Mouse (Mus musculus): ENCODE data around the gene Uggt2. TPM values are rescaled to one million over a fixed set of nuclear protein-coding genes. Genes with fewer than 3 reads are reported as not detected.

Uggt2 gene
- total and polyA plus RNA-seq, 2 experiments = 0.98 to 3.0 TPM

- Histone ChIP-seq H3K36me3 (ENCODE audit: control insufficient read depth, insufficient read depth, low read length) (peaks cover 48% of the 10 kb centered on the region), H3K79me2 (ENCODE audit: control insufficient read depth, insufficient read depth, low read length) (no peaks in the 10 kb centered on the region), H3K27me3 (ENCODE audit: control insufficient read depth, insufficient read depth, low read length) (no peaks in the 10 kb centered on the region), H3K4me1 (ENCODE audit: control insufficient read depth, insufficient read depth, low read length) (peaks cover 5% of the 10 kb centered on the region), H3K9ac (ENCODE audit: low read depth, low read length) (no peak overlapping the region), H3K27ac (replicated peaks; ENCODE audit: insufficient read depth, low read depth, low read length) (no peak overlapping the region), H3K4me3 (ENCODE audit: insufficient read depth, low read depth, low read length) (no peak overlapping the region)
- TF ChIP-seq CTCF (IDR thresholded peaks at IDR 0.05; ENCODE audit: low read depth, low read length) (no peak), POLR2A (IDR thresholded peaks at IDR 0.05; ENCODE audit: extremely low read depth, insufficient read depth, low read length) (no peak)
- DNase-seq (ENCODE audit: extremely low read depth, low read depth, low spot score) = no peak
- 84% methylated on average over 8 of the region's 8 CpGs for WGBS
These were observed 118.3 kb downstream of the Uggt2 start for GRCm38 (mm10) chr14:118980890-118981289.

GRCm38 (mm10) chr14:118980358-118980757, 118.9 kb downstream of the Uggt2 start:
- WGBS = 27% methylated on average over 5 of the region's 5 CpGs
- H3K27ac ChIP-seq (replicated peaks; ENCODE audit: insufficient read depth, low read depth, low read length) = 0 out of 2 replicates have a peak overlapping the region, but pooled peaks have one; percentile 16
- H3K4me1 ChIP-seq (ENCODE audit: control insufficient read depth, insufficient read depth, low read length) = peaks cover 5% of the 10 kb centered on the region
- H3K27me3 ChIP-seq (ENCODE audit: control insufficient read depth, insufficient read depth, low read length) = no peaks in the 10 kb centered on the region
- TF ChIP-seq POLR2A (IDR thresholded peaks at IDR 0.05; ENCODE audit: extremely low read depth, insufficient read depth, low read length) = no peak
- TF ChIP-seq CTCF (IDR thresholded peaks at IDR 0.05; ENCODE audit: low read depth, low read length) = no peak
- H3K9ac ChIP-seq (ENCODE audit: low read depth, low read length) = no peak overlapping the region
- no peak overlapping the region for H3K4me3 ChIP-seq (ENCODE audit: insufficient read depth, low read depth, low read length)
- H3K36me3 ChIP-seq (ENCODE audit: control insufficient read depth, insufficient read depth, low read length) = peaks cover 53% of the 10 kb centered on the region
- H3K79me2 ChIP-seq (ENCODE audit: control insufficient read depth, insufficient read depth, low read length) = no peaks in the 10 kb centered on the region
- peak; percentile 87 for DNase-seq (ENCODE audit: extremely low read depth, low read depth, low spot score)

GRCm38 (mm10) chr14:118979571-118980325, 119.5 kb downstream of the Uggt2 start:
- DNase-seq (ENCODE audit: extremely low read depth, low read depth, low spot score) = no peak
- WGBS = 74% methylated on average over 7 of the region's 7 CpGs
- Histone ChIP-seq H3K27me3 (ENCODE audit: control insufficient read depth, insufficient read depth, low read length) (no peaks in the 10 kb centered on the region), H3K79me2 (ENCODE audit: control insufficient read depth, insufficient read depth, low read length) (no peaks in the 10 kb centered on the region), H3K4me1 (ENCODE audit: control insufficient read depth, insufficient read depth, low read length) (peaks cover 5% of the 10 kb centered on the region), H3K4me3 (ENCODE audit: insufficient read depth, low read depth, low read length) (no peak overlapping the region), H3K9ac (ENCODE audit: low read depth, low read length) (no peak overlapping the region), H3K27ac (replicated peaks; ENCODE audit: insufficient read depth, low read depth, low read length) (0 out of 2 replicates have a peak overlapping the region, but pooled peaks have one; percentile 16), H3K36me3 (ENCODE audit: control insufficient read depth, insufficient read depth, low read length) (peaks cover 57% of the 10 kb centered on the region)
- no peak for TF ChIP-seq POLR2A (IDR thresholded peaks at IDR 0.05; ENCODE audit: extremely low read depth, insufficient read depth, low read length)

- Histone ChIP-seq H3K79me2 (ENCODE audit: control insufficient read depth, insufficient read depth, low read length) (no peaks in the 10 kb centered on the region), H3K27ac (replicated peaks; ENCODE audit: insufficient read depth, low read depth, low read length) (no peak overlapping the region), H3K36me3 (ENCODE audit: control insufficient read depth, insufficient read depth, low read length) (peaks cover 70% of the 10 kb centered on the region), H3K27me3 (ENCODE audit: control insufficient read depth, insufficient read depth, low read length) (no peaks in the 10 kb centered on the region), H3K4me3 (ENCODE audit: insufficient read depth, low read depth, low read length) (no peak overlapping the region), H3K4me1 (ENCODE audit: control insufficient read depth, insufficient read depth, low read length) (peaks cover 5% of the 10 kb centered on the region), H3K9ac (ENCODE audit: low read depth, low read length) (no peak overlapping the region)
- WGBS = 86% methylated on average over 8 of the region's 8 CpGs
- DNase-seq (ENCODE audit: extremely low read depth, low read depth, low spot score) = no peak
- TF ChIP-seq CTCF (IDR thresholded peaks at IDR 0.05; ENCODE audit: low read depth, low read length) (no peak), POLR2A (IDR thresholded peaks at IDR 0.05; ENCODE audit: extremely low read depth, insufficient read depth, low read length) (no peak)
These were observed 122.0 kb downstream of the Uggt2 start for GRCm38 (mm10) chr14:118977136-118977816.

GRCm38 (mm10) chr14:118972268-118972667, 127.0 kb downstream of the Uggt2 start:
- H3K36me3 ChIP-seq (ENCODE audit: control insufficient read depth, insufficient read depth, low read length) = peaks cover 80% of the 10 kb centered on the region
- no peak overlapping the region for H3K9ac ChIP-seq (ENCODE audit: low read depth, low read length)
- DNase-seq (ENCODE audit: extremely low read depth, low read depth, low spot score) = no peak
- H3K27ac ChIP-seq (replicated peaks; ENCODE audit: insufficient read depth, low read depth, low read length) = no peak overlapping the region
- 83% methylated on average over 6 of the region's 6 CpGs for WGBS
- no peak overlapping the region for H3K4me3 ChIP-seq (ENCODE audit: insufficient read depth, low read depth, low read length)
- TF ChIP-seq POLR2A (IDR thresholded peaks at IDR 0.05; ENCODE audit: extremely low read depth, insufficient read depth, low read length) = no peak
- no peak for TF ChIP-seq CTCF (IDR thresholded peaks at IDR 0.05; ENCODE audit: low read depth, low read length)
- no peaks in the 10 kb centered on the region for H3K4me1 ChIP-seq (ENCODE audit: control insufficient read depth, insufficient read depth, low read length)
- H3K27me3 ChIP-seq (ENCODE audit: control insufficient read depth, insufficient read depth, low read length) = no peaks in the 10 kb centered on the region
- no peaks in the 10 kb centered on the region for H3K79me2 ChIP-seq (ENCODE audit: control insufficient read depth, insufficient read depth, low read length)

- Histone ChIP-seq H3K27ac (replicated peaks; ENCODE audit: insufficient read depth, low read depth, low read length) (no peak overlapping the region), H3K27me3 (ENCODE audit: control insufficient read depth, insufficient read depth, low read length) (no peaks in the 10 kb centered on the region), H3K79me2 (ENCODE audit: control insufficient read depth, insufficient read depth, low read length) (no peaks in the 10 kb centered on the region), H3K4me3 (ENCODE audit: insufficient read depth, low read depth, low read length) (no peak overlapping the region), H3K36me3 (ENCODE audit: control insufficient read depth, insufficient read depth, low read length) (peaks cover 63% of the 10 kb centered on the region), H3K9ac (ENCODE audit: low read depth, low read length) (no peak overlapping the region), H3K4me1 (ENCODE audit: control insufficient read depth, insufficient read depth, low read length) (no peaks in the 10 kb centered on the region)
- no peak for DNase-seq (ENCODE audit: extremely low read depth, low read depth, low spot score)
- WGBS = 80% methylated on average over 7 of the region's 7 CpGs
- TF ChIP-seq POLR2A (IDR thresholded peaks at IDR 0.05; ENCODE audit: extremely low read depth, insufficient read depth, low read length) = no peak
- TF ChIP-seq CTCF (IDR thresholded peaks at IDR 0.05; ENCODE audit: low read depth, low read length) = no peak
These were observed 131.6 kb downstream of the Uggt2 start for GRCm38 (mm10) chr14:118967646-118968045.
